Mouse (Mus musculus) B cell, adult 2 months (primary cell): ENCODE results near the gene Snapin.

Source experiments
- DNase-seq, 2 experiments: peaks; one replicate each; pipeline ENCODE4 v3.0.0; 2022

Snapin gene

GRCm38 (mm10) chr3:90503444-90503843, 12.6 kb upstream of the Snapin start:
- no peak for DNase-seq

- no peak for DNase-seq
Observed at GRCm38 (mm10) chr3:90497597-90497996, 6.8 kb upstream of the Snapin start.

- no peak for DNase-seq
Observed at GRCm38 (mm10) chr3:90495850-90496525, 5.2 kb upstream of the Snapin start.

DNA sequence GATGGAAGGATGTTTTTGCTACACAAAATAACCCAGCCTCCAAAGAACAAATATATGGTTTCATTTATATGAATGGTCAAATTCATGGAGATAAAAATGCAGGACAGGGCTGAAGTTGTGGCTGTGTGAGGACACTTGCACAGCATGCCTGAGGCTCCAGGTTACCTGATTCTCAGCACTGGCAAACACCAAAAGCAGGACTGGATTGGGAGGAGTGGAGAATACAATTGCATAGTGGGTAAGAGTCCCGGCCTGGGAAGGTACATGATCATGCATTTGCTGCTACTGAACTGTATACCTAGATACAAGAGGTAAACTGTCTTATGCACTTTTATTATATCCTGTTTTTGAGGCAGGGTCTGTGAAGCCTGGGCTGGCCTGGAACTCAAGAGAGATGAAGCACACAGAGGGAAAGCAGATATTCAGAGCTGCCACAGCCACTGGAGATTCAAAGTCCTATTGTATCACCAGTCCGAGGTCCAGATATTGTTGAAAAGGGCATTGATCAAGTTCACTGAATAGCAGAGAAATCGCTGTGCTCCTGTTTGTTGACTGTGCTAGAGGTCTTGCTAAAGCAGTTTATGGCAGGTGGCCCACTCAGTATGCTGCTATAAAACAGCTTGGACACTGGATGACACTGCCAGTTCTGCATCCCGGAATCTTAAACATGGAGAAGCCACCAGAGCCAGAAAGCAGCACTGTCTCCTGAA, 3.2 kb upstream of the Snapin start:
- no peak for DNase-seq

DNA sequence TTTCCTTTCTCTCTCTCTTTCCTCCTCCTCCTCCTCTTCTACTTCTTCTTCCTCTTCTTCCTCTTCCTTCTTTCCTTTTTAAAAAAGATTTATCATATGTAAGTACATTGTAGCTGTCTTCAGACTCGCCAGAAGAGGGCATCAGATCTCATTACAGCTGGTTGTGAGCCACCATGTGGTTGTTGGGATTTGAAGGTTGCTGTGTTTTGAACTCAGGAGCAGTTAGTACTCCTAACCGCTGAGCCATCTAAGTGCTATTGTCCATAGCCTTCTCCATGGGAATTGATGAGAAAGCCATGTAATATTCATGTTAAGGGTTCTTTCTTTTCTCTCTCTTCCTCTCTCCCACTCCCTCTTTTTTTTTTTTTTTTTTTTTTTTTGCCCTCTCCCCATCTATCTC, 517 bp upstream of the Snapin start:
- peak; percentile 56 to 68 for DNase-seq

DNA sequence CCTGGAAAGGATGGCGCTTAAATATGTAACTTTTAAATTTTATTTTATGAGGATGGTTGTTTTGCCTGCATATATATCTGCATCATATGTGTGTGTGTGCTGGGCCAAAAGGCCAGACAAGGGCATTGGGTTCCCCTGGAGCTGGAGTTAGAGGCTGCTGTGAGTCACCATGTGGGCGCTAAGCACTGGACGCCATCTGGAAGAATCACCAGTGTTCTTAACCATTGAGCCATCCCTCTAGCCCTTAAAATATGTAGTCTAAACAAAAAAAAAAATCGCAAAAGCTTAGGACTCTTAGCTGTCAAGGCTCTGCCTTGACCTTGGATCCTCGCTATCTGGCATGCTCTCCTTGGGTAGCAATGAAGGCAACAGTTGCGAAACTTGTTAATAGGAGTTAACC, 2.3 kb downstream of the Snapin start:
- no peak for DNase-seq

GRCm38 (mm10) chr3:90486998-90487397, 3.8 kb downstream of the Snapin start:
- DNase-seq, result no peak

- DNase-seq, result peak; percentile 91 to 93
Observed at GRCm38 (mm10) chr3:90475831-90476611, 14.8 kb downstream of the Snapin start, which contains the start of gene Ilf2. Gene Ilf2 (plus strand): TSS chr3:90476126.

- no peak for DNase-seq
Observed at GRCm38 (mm10) chr3:90475151-90475830, 15.5 kb downstream of the Snapin start.

DNA sequence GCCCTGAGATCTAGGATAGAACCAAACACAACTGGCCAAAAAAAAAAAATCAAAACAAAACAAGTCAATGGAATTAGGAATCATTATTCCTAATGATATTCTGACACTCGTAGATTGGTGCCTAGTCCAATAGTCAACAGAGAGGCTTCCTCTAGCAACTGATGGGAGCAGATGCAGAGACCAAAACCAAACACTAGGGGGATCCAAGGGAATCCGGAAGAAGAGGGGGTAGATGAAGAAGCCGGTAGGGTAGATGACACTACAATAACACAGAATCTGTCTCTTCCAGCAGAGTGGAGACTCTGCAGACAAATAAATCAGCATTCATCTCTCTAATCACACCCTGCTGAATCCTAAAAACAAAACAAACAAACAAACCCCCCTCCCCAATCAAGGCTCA, 18.6 kb downstream of the Snapin start:
- peak; percentile 74 to 80 for DNase-seq

- peak; percentile 16 to 29 for DNase-seq
Observed at GRCm38 (mm10) chr3:90467618-90468300, 23.1 kb downstream of the Snapin start.

- DNase-seq, result peak; percentile 16 to 18
Observed at GRCm38 (mm10) chr3:90466311-90466766, 24.5 kb downstream of the Snapin start.

GRCm38 (mm10) chr3:90465686-90466310, 25.0 kb downstream of the Snapin start, which contains the start of gene Npr1:
Gene Npr1 (minus strand): TSS chr3:90465866.
- DNase-seq, result peak; percentile 12 to 21

DNA sequence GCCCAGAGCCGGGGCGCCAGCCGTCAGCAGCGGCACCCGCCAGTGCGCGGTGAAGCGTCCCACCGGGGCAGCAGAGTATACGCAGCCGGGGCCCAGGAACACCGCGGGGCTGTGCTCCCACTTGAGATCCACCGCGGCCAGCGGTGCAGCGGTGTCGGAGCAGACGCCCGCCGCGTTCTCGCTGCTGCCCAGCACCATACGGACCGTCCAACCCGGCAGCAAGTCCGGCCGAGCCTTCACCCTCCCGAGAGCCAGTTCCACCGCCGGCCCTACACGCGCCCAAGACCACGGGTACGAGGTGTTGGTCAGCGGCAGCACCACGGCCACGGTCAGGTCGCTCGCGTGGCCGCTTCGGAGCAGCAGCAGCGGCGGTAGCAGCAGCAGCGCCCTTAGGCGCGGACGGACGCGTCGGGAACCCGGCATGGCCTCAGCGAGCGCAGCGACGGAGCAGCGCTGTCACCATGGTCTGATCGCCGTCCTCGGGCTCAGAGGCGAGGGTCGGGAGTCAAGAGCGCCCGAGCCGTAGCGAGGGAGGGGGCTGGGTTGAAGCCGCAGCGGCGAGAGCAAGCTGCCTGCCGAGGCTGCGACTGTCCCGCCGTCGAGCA, 25.6 kb downstream of the Snapin start:
- DNase-seq, result peak; percentile 39 to 47

- no peak for DNase-seq
Observed at GRCm38 (mm10) chr3:90464552-90465080, 26.2 kb downstream of the Snapin start.

- DNase-seq, result no peak
Observed at GRCm38 (mm10) chr3:90462579-90462978, 28.3 kb downstream of the Snapin start.

DNA sequence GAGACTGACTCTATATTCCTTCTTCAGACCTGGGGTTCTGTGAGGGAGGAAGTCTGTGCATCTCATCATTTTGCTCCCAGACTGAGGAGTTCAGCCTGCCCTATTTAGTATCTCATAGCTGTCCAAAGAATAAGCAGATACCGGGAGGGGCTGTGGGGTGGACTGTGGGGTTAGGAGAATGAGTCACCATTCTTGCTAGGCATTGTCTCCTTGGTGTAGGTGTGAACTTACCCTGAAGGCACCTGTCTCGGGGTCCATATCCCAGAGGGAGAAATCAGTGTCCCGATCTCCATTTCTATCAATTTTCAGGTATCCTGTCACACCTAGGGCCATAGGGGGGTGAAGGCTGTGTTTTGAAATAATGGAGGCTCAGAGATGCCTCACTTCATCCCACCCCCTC, 28.9 kb downstream of the Snapin start:
- no peak for DNase-seq

DNA sequence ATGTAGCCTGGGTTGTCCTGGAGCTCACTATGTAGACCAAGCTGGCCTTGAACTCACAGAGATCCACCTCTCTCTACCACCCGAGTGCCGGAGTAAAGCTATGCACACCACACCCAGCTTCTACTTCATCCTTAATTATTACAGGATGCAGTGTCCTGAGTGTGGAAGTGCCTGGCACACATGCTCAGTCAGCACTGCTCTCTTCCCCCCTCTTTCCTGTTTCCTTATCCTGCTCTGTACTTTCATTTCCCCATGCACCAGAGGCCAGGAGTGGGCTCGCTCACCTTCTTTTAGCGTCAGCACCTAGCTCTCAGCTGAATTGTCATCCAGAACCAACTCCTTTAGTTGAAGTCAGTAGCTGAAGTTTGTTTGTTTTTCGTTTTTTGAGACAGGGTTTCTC, 30.5 kb downstream of the Snapin start:
- no peak for DNase-seq

GRCm38 (mm10) chr3:90459727-90460126, 31.1 kb downstream of the Snapin start:
- DNase-seq, result no peak

DNA sequence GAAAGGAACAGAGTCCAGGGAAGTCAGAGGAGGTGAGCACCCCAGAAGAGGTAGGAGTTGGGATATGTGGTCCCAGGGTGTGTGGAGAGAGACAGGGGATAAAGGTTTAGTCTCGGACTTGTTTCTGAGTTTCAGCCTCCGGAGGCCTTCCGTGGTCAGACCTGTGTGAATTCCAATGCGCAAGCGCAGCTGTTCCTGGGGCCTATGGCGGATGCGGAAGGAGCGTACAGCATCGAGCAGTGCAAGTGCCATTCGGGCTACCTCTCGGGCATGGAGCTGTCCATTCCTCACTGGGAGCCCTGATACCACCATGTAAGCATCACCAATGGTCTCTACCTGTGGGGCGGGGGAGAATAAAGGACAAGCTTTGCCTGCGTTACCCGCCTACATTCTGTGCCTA, 35.9 kb downstream of the Snapin start:
- DNase-seq, result no peak
